Mouse (Mus musculus): ENCODE data around the gene Myo1e.

- TF ChIP-seq TCF12 (IDR thresholded peaks at IDR 0.05; ENCODE audit: low read depth, low read length) (no peak), MAFK (IDR thresholded peaks at IDR 0.05; ENCODE audit: insufficient replicate concordance, low read length) (no peak), MEF2A (IDR thresholded peaks at IDR 0.05; ENCODE audit: borderline replicate concordance, low read depth, low read length) (no peak), MYC (IDR thresholded peaks at IDR 0.05; ENCODE audit: low read depth, low read length) (no peak), MAX (IDR thresholded peaks at IDR 0.05; ENCODE audit: low read length) (no peak), POLR2A (IDR thresholded peaks at IDR 0.05; ENCODE audit: low read depth, low read length) (no peak), USF1 (IDR thresholded peaks at IDR 0.05; ENCODE audit: low read depth, low read length) (no peak), SMC3 (IDR thresholded peaks at IDR 0.05; ENCODE audit: low read depth, low read length) (no peak)
These were observed 93.6 kb downstream of the Myo1e start for GRCm38 (mm10) chr9:70300705-70301104.
